Mouse (Mus musculus): ENCODE measurements around the gene Gbp2b.
"Not testable (repeated sequence)": the region's sequence is repeated elsewhere in the genome, so short reads cannot be mapped to it uniquely, and the experiment has no call there.

The Gbp2b gene

GRCm38 (mm10) chr3:142620111-142620955 lies 25.7 kb downstream of the Gbp2b start, which contains the start of gene Gbp2:
TSS of gene Gbp2 (plus strand) at chr3:142620602.
- CTCF ChIA-PET: interaction anchor here (0.5 to 0.9 kb wide), 3 partner anchors 90 to 130 kb away, joined by 3 to 13 read pairs (median 3); partner anchors contain the start of gene Gbp7

- CTCF ChIA-PET: interaction anchor here (0.5 to 0.9 kb wide), 3 partner anchors 61 to 131 kb away, joined by 3 to 13 read pairs (median 3); partner anchors contain the start of genes Gbp3 and Gbp7
These were observed 26.4 kb downstream of the Gbp2b start for GRCm38 (mm10) chr3:142620956-142621562.

GRCm38 (mm10) chr3:142630385-142630784 lies 35.7 kb downstream of the Gbp2b start:
- CTCF ChIA-PET: no interaction called here

- CTCF ChIA-PET: interaction anchor here (1.2 kb wide), 1 partner anchor 68 kb away, joined by 6 read pairs; no protein-coding TSS in a partner anchor
These were observed 45.6 kb downstream of the Gbp2b start for GRCm38 (mm10) chr3:142640201-142640600.

GRCm38 (mm10) chr3:142645949-142646348 lies 51.3 kb downstream of the Gbp2b start:
- CTCF ChIA-PET: interaction anchor here (0.6 to 0.9 kb wide), 3 partner anchors 28 to 213 kb away, joined by 3 to 7 read pairs (median 3); no protein-coding TSS in a partner anchor

GRCm38 (mm10) chr3:142647836-142648235 lies 53.2 kb downstream of the Gbp2b start:
- CTCF ChIA-PET: not testable (repeated sequence)

GRCm38 (mm10) chr3:142650205-142650604 lies 55.6 kb downstream of the Gbp2b start:
- CTCF ChIA-PET: no interaction called here

- CTCF ChIA-PET: no interaction called here
These were observed 70.1 kb downstream of the Gbp2b start for GRCm38 (mm10) chr3:142664723-142665122.

All from spleen, embryonic (tissue).